ENCODE assay signal across 16 mouse cellular contexts in the genomic region with DNA sequence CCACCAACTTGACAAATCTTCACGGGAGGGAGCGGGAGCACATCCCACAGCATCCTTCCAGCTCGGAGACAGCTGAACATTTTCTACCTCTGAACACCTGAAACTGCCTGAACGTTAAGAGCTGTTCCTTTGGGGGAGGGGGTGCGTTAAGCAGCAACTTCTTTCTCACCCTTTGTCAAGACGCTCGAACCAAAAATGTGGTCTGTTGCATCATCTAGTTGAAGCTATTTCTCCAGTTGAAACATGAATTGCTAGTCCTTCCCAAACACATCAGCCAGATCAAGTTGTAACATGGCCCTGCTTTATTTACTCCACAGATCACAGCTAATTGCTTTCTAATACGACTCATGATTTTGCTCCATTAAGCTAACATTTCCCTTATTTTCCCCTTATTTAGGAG.
"Had no signal": no experiment of that assay in that cellular context is flagged by ENCODE, and none has a peak within 500 bp of the region (broad histone marks: within the 10 kb centered on the region; RNA-seq: fewer than 3 reads in every experiment).

No protein-coding gene starts in this region.

- H3K9me3 ChIP-seq: lung, embryonic 15.5 days; midbrain, embryonic 13.5 days; midbrain, embryonic 15.5 days; neural tube, embryonic 12.5 days; stomach, embryonic 15.5 days had no signal

- H3K4me3 ChIP-seq: lung, embryonic 15.5 days; megakaryocyte, embryonic 14.5 days; midbrain, embryonic 13.5 days; midbrain, embryonic 15.5 days; neural tube, embryonic 12.5 days; stomach, embryonic 15.5 days had no signal

- H3K36me3 ChIP-seq: lung, embryonic 15.5 days; midbrain, embryonic 13.5 days; midbrain, embryonic 15.5 days; neural tube, embryonic 12.5 days; stomach, embryonic 15.5 days had no signal

- H3K9ac ChIP-seq: lung, embryonic 15.5 days; midbrain, embryonic 13.5 days; midbrain, embryonic 15.5 days; neural tube, embryonic 12.5 days; stomach, embryonic 15.5 days had no signal

- H3K27ac ChIP-seq: lung, embryonic 15.5 days; macrophage; midbrain, embryonic 13.5 days; midbrain, embryonic 15.5 days; neural tube, embryonic 12.5 days; stomach, embryonic 15.5 days had no signal

- H3K27me3 ChIP-seq: lung, embryonic 15.5 days; megakaryocyte, embryonic 14.5 days; midbrain, embryonic 13.5 days; midbrain, embryonic 15.5 days; neural tube, embryonic 12.5 days; stomach, embryonic 15.5 days had no signal

- DNase-seq: lung, adult 2 months; lung, postnatal 14 days; lung, postnatal 36 days; right cerebral cortex, postnatal 14 days; thymus, adult 18-20 months; thymus, postnatal 14 days; thymus, postnatal 36 days had no signal

- H3K4me1 ChIP-seq: lung, embryonic 15.5 days; megakaryocyte, embryonic 14.5 days; neural tube, embryonic 12.5 days; stomach, embryonic 15.5 days had no signal

- H3K4me2 ChIP-seq: lung, embryonic 15.5 days; midbrain, embryonic 11.5 days; midbrain, embryonic 13.5 days; midbrain, embryonic 15.5 days; neural tube, embryonic 12.5 days; stomach, embryonic 15.5 days had no signal

- ATAC-seq: lung, postnatal 0 days; midbrain, embryonic 13.5 days; midbrain, embryonic 15.5 days had no signal
